Mouse (Mus musculus): ENCODE results near the gene 7420426K07Rik. TPM values are rescaled to one million over a fixed set of nuclear protein-coding genes. Genes with fewer than 3 reads are reported as not detected.

7420426K07Rik gene
- not detected in 2 replicates for polyA plus RNA-seq (2021; fragmentation: Nextera tagmentation)
- long read RNA-seq, experiment 1: 0 reads
- long read RNA-seq, experiment 2: 0 reads

DNA sequence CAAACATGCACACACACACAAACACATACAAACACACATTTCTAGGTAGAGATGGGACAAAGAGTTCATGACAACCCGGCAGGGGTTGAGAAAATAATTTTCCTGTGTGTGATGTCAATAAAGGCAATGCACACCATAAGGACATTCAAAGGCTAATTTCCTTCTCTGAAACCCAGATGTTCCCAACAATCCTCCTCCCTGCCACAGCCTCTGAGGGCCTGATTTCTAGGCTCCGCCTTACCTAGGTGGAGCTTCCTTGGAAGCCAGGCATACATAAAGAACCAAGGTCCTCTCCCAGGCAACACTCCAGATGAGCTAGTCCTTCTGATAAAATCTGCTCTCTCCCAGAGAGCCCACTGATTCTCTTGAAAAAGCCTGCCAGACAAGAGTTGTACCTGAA lies at the start of gene 7420426K07Rik:
Gene 7420426K07Rik (plus strand): TSS at position 301 of the 400 bp plus-strand sequence.

DNA sequence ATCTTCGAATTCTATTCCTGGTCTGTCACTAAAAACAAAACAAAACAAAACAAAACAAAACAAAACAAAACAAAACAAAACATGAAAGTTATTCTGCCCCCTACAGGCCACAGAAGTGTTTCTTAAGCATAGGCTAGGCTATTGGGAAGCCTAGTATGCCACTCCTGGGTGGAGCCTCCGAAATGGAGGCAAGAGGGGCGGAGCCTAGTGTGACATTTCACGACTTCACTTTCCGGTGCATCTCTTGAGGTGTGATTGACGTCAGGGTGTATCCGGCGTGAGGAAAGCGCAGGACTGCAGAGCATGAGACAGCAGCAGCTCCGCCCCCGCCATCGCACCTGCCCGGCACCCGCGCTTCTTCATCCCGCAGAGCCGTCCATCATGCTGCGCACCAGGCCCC lies 46.7 kb upstream of the 7420426K07Rik start, which contains the start of gene Prr23a2:
Gene Prr23a2 (plus strand): TSS at position 285 of the 400 bp plus-strand sequence.

DNA sequence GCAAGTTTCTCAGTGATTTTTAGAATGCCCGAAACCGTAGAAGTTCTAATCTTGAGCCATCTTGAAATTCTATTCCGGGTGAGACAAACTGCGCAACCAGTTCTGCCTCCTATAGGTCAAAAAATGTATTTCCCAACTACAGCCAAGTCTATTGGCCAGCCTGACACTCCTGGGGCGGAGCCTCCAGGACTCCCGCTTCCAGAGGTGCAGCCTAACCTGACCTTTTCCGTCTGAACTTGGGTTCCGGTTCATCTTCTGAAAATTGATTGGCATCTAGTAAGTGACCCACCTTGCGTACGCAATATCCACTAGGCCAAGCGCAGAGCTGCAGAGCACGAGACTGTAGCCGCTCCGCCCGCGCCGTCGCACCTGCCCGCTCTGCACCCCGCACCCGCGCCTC lies 38.3 kb upstream of the 7420426K07Rik start, which contains the start of gene Prr23a3:
Gene Prr23a3 (plus strand): TSS at position 197 of the 400 bp plus-strand sequence.

Other genes with a start within 250 kb of the 7420426K07Rik start
- gene Prr23a1, start 60.6 kb upstream of the 7420426K07Rik start, polyA plus RNA-seq (2021; fragmentation: Nextera tagmentation): not detected in 2 replicates
- gene Prr23a2, start 46.6 kb upstream of the 7420426K07Rik start, polyA plus RNA-seq (2021; fragmentation: Nextera tagmentation): not detected in 2 replicates
- not detected in 2 replicates for gene Prr23a3, start 38.4 kb upstream of the 7420426K07Rik start, polyA plus RNA-seq (2021; fragmentation: Nextera tagmentation)
- gene Foxl2, start 52.2 kb downstream of the 7420426K07Rik start, polyA plus RNA-seq (2021; fragmentation: Nextera tagmentation): 0.10 and 0.24 TPM in 2 replicates
- gene Faim, start 83.3 kb downstream of the 7420426K07Rik start, polyA plus RNA-seq (2021; fragmentation: Nextera tagmentation): 58.6 and 65.6 TPM in 2 replicates
- 0.12 TPM in 1 of 2 replicates, not detected in the other for gene Gm1123, start 132.6 kb downstream of the 7420426K07Rik start, polyA plus RNA-seq (2021; fragmentation: Nextera tagmentation)
- gene Pik3cb, start 237.5 kb downstream of the 7420426K07Rik start, polyA plus RNA-seq (2021; fragmentation: Nextera tagmentation): 3.0 and 4.2 TPM in 2 replicates

All from left cerebral cortex, adult 6 months (tissue).